Mouse (Mus musculus) kidney, embryonic 14.5 days (tissue): ENCODE measurements around the gene Smyd1. TPM values are rescaled to one million over a fixed set of nuclear protein-coding genes. Genes with fewer than 3 reads are reported as not detected.

Experiments
- ATAC-seq: fragments of 200-750 bp; cut with Nextera tagmentation; 2 replicates; pipeline ENCODE4 v1.8.0; 2017; ENCODE audit warnings: moderate number of reproducible peaks, mild to moderate bottlenecking, moderate TSS enrichment, moderate library complexity; ENCODE audit not compliant: low FRiP score, low TSS enrichment
- H3K27ac ChIP-seq: fragments of 300-500 bp; sonication (generic); 2 replicates; pipeline ENCODE4 v1.5.1; 2014; ENCODE audit warnings: low read depth, mild to moderate bottlenecking, low read length, moderate library complexity, mixed read lengths
- H3K27me3 ChIP-seq: fragments of 300-500 bp; sonication (generic); 2 replicates; pipeline ENCODE4 v1.6.1; 2014; ENCODE audit warnings: mild to moderate bottlenecking, low read length; ENCODE audit not compliant: control insufficient read depth, insufficient read depth
- H3K36me3 ChIP-seq: fragments of 300-500 bp; sonication (generic); 2 replicates; pipeline ENCODE4 v1.6.1; 2014; ENCODE audit warnings: low read length, mixed read lengths; ENCODE audit not compliant: control insufficient read depth, insufficient read depth
- H3K4me1 ChIP-seq: fragments of 300-500 bp; sonication (generic); 2 replicates; pipeline ENCODE4 v1.6.1; 2014; ENCODE audit warnings: low read length, mixed read lengths; ENCODE audit not compliant: control insufficient read depth, insufficient read depth
- H3K4me2 ChIP-seq: fragments of 300-500 bp; sonication (generic); replicated peaks from 2 replicates; pipeline ENCODE4 v1.6.1; 2014; ENCODE audit warnings: low read depth, mild to moderate bottlenecking, low read length
- H3K4me3 ChIP-seq: fragments of 300-500 bp; sonication (generic); 2 replicates; pipeline ENCODE4 v1.5.1; 2014; ENCODE audit warnings: mild to moderate bottlenecking, low read length
- H3K9ac ChIP-seq: fragments of 300-500 bp; sonication (generic); 2 replicates; pipeline ENCODE4 v1.6.1; 2014; ENCODE audit warnings: low read depth, mild to moderate bottlenecking, low read length, moderate library complexity
- H3K9me3 ChIP-seq: fragments of 300-500 bp; sonication (generic); 2 replicates; pipeline ENCODE4 v1.6.1; 2016; ENCODE audit warnings: low read length; ENCODE audit not compliant: control insufficient read depth
- WGBS: fragments of 180-500 bp; shearing (Covaris S2); extraction: QIAGEN DNeasy Blood & Tissue Kit; methylation state at CpG from one replicate; pipeline ENCODE4 v1.1.7; 2014; 5-methylcytosine and 5-hydroxymethylcytosine counted together
- polyA plus RNA-seq: library from polyadenylated mRNA; unstranded; fragments of >200 nt; fragmentation: Nextera tagmentation; extraction: Ambion mirVana; gene quantifications from 2 replicates; pipeline ENCODE4 v1.2.1, GENCODE M21; 2014

Smyd1 gene
- polyA plus RNA-seq, 1 experiment from 2014 or later: 0.19 TPM

DNA sequence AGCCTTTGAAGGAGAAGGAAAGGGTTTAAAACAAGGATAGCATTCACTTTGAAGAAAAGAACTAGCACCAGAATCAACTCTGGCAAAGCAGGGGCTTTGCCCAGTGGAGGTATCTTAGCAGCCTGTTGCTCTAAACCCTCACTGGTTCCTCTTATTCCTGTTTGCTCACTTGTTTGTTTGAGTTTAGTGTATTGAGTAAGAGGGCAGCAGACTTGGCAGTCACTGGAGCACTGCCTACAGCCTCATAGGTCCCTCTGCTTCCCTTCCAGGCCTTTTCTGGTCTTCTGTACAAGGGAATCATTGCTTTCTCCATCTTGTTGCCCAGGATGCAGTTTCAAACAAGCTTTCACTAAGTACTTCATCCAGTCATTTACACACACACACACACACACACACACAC, 125.9 kb downstream of the Smyd1 start:
- H3K27ac ChIP-seq: no peak overlapping the region
- no peaks in the 10 kb centered on the region for H3K27me3 ChIP-seq
- no peak overlapping the region for H3K9ac ChIP-seq
- no peaks in the 10 kb centered on the region for H3K4me1 ChIP-seq
- no peak overlapping the region for H3K4me3 ChIP-seq
- H3K36me3 ChIP-seq: no peaks in the 10 kb centered on the region
- no peak for ATAC-seq
- no peak overlapping the region for H3K4me2 ChIP-seq
- H3K9me3 ChIP-seq: no peaks in the 10 kb centered on the region

DNA sequence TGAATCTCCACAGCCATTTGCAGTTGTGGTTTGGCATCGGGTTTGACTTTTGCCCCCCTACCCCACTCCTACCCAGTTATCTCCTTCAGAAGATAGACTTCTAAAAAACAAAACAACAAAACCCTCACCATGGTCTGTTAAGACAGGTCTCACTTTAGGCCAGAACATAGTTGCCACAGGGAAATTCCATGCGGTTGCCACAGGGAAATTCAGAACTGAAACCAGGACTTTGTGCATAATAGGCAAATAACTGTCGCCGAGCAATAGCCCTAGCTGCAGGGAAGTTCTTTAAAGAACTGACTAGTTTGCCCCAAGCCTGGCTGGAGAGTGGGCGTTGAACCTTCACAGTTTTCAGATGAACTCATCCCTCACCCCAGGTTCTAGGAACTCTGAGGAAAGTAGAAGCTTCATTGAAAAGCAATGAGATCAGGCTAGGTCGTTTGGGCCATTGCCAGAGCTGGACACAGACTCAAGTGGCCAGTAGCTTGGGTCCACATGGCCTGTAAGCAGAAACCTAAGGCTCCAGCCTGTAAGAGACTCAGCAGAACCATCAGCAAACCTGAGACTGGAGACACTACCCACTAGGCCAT, 128.8 kb downstream of the Smyd1 start:
- Histone ChIP-seq H3K9me3 (no peaks in the 10 kb centered on the region), H3K4me2 (no peak overlapping the region), H3K27me3 (no peaks in the 10 kb centered on the region), H3K27ac (no peak overlapping the region), H3K4me3 (no peak overlapping the region), H3K4me1 (no peaks in the 10 kb centered on the region), H3K9ac (no peak overlapping the region), H3K36me3 (no peaks in the 10 kb centered on the region)
- no peak for ATAC-seq
- 81% methylated on average over 6 of the region's 6 CpGs for WGBS

GRCm38 (mm10) chr6:71190501-71190900, 131.5 kb downstream of the Smyd1 start:
- Histone ChIP-seq H3K9ac (no peak overlapping the region), H3K4me3 (no peak overlapping the region), H3K27ac (no peak overlapping the region), H3K4me1 (no peaks in the 10 kb centered on the region), H3K36me3 (no peaks in the 10 kb centered on the region), H3K9me3 (no peaks in the 10 kb centered on the region), H3K27me3 (no peaks in the 10 kb centered on the region), H3K4me2 (no peak overlapping the region)
- no peak for ATAC-seq
- WGBS: 78% methylated on average over 2 of the region's 2 CpGs

GRCm38 (mm10) chr6:71189578-71189977, 132.5 kb downstream of the Smyd1 start:
- WGBS: 4% methylated on average over 1 of the region's 1 CpGs
- no peak for ATAC-seq

GRCm38 (mm10) chr6:71184941-71185604, 137.0 kb downstream of the Smyd1 start:
- WGBS: 84% methylated on average over 7 of the region's 7 CpGs
- H3K27ac ChIP-seq: no peak overlapping the region
- no peak overlapping the region for H3K4me2 ChIP-seq
- no peaks in the 10 kb centered on the region for H3K9me3 ChIP-seq
- H3K4me3 ChIP-seq: no peak overlapping the region
- ATAC-seq: no peak
- no peaks in the 10 kb centered on the region for H3K4me1 ChIP-seq
- no peak overlapping the region for H3K9ac ChIP-seq
- no peaks in the 10 kb centered on the region for H3K27me3 ChIP-seq
- H3K36me3 ChIP-seq: no peaks in the 10 kb centered on the region

More at GRCm38 (mm10) chr6:71189578-71189977, 132.5 kb downstream of the Smyd1 start:
- no peaks in the 10 kb centered on the region for H3K4me1 ChIP-seq
- H3K9me3 ChIP-seq: no peaks in the 10 kb centered on the region
- no peak overlapping the region for H3K4me3 ChIP-seq
- H3K36me3 ChIP-seq: no peaks in the 10 kb centered on the region
- no peak overlapping the region for H3K4me2 ChIP-seq
- H3K27ac ChIP-seq: no peak overlapping the region
- no peaks in the 10 kb centered on the region for H3K27me3 ChIP-seq
- no peak overlapping the region for H3K9ac ChIP-seq

DNA sequence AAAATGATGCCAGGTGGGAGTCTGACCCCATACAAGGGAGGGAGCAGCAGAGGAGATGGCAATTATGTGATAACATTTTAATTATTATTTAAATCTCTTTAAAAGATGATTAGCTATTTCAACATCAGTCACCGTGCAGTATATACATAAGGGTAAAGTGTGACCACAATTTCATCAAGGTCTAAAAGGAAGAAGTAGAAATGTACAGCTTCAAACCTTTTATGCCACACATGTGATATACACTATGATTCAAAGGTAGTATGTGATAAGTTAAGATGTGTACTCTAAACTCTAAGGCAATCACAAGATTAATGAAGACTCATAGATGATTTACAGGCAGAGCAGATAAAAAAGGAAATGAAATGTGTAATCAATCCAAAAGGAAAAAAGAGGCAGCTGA, 141.4 kb downstream of the Smyd1 start:
- H3K9ac ChIP-seq: no peak overlapping the region
- H3K4me2 ChIP-seq: no peak overlapping the region
- WGBS: 85% methylated on average over 1 of the region's 1 CpGs
- no peaks in the 10 kb centered on the region for H3K9me3 ChIP-seq
- no peaks in the 10 kb centered on the region for H3K36me3 ChIP-seq
- no peak for ATAC-seq
- H3K27ac ChIP-seq: no peak overlapping the region
- no peak overlapping the region for H3K4me3 ChIP-seq
- H3K4me1 ChIP-seq: no peaks in the 10 kb centered on the region
- H3K27me3 ChIP-seq: no peaks in the 10 kb centered on the region

- Histone ChIP-seq H3K4me1 (no peaks in the 10 kb centered on the region), H3K36me3 (no peaks in the 10 kb centered on the region), H3K9ac (no peak overlapping the region), H3K4me2 (no peak overlapping the region), H3K9me3 (no peaks in the 10 kb centered on the region), H3K4me3 (no peak overlapping the region), H3K27me3 (no peaks in the 10 kb centered on the region), H3K27ac (no peak overlapping the region)
- ATAC-seq: no peak
- WGBS: 83% methylated on average over 10 of the region's 10 CpGs
Measured at GRCm38 (mm10) chr6:71172812-71173580, 149.0 kb downstream of the Smyd1 start.

DNA sequence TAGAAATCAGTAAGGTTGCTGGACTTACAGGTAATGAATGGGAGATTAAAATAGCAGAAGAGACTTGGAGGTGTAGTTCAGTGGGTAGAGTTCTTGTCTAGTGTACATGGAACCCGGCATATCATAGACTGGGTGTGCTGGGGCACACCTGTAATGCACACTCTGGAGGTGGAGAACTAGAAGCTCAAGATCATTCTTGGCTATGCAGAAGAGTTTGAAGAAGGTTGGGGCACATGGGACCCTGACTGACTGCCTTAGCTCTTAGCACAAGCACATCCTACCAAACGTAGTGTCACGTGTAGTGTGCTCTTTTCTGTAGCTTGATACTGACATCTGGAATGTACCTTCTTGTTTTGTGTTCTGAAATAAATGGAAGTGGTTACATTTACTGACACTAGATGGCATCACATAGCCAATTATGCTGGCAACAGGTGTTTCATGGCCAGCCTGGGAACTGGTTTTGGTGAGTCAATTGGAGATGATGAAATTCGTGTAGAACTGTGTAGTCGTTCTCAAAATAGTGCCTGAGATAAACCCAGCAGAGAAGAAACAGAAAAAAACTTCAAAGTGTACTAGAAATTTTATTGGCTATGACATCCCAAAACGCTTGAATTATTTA, 155.4 kb downstream of the Smyd1 start:
- no peaks in the 10 kb centered on the region for H3K9me3 ChIP-seq
- no peak for ATAC-seq
- no peak overlapping the region for H3K27ac ChIP-seq
- H3K4me2 ChIP-seq: no peak overlapping the region
- no peaks in the 10 kb centered on the region for H3K4me1 ChIP-seq
- no peak overlapping the region for H3K4me3 ChIP-seq
- H3K9ac ChIP-seq: no peak overlapping the region
- 42% methylated on average over 6 of the region's 6 CpGs for WGBS
- H3K36me3 ChIP-seq: no peaks in the 10 kb centered on the region
- H3K27me3 ChIP-seq: no peaks in the 10 kb centered on the region

GRCm38 (mm10) chr6:71164394-71164793, 157.6 kb downstream of the Smyd1 start:
- 38% methylated on average over 6 of the region's 6 CpGs for WGBS
- Histone ChIP-seq H3K9ac (no peak overlapping the region), H3K4me1 (no peaks in the 10 kb centered on the region), H3K27ac (no peak overlapping the region), H3K27me3 (no peaks in the 10 kb centered on the region), H3K9me3 (no peaks in the 10 kb centered on the region), H3K4me2 (no peak overlapping the region), H3K36me3 (no peaks in the 10 kb centered on the region), H3K4me3 (no peak overlapping the region)
- peak; percentile 69 for ATAC-seq
